Mouse (Mus musculus): ENCODE results near the gene Olfr821. TPM values are rescaled to one million over a fixed set of nuclear protein-coding genes. Genes with fewer than 3 reads are reported as not detected.
"Not testable (repeated sequence)": the region's sequence is repeated elsewhere in the genome, so short reads cannot be mapped to it uniquely, and the experiment has no call there.

Olfr821 gene
- not detected in 2 replicates for polyA plus RNA-seq (2015; fragmentation: Nextera tagmentation; extraction: Ambion mirVana)

- Histone ChIP-seq H3K36me3 (ENCODE audit: control insufficient read depth, insufficient read depth, low read length) (no peaks in the 10 kb centered on the region), H3K27me3 (replicated peaks; ENCODE audit: control insufficient read depth, insufficient read depth, low read length) (no peaks in the 10 kb centered on the region), H3K4me1 (ENCODE audit: control insufficient read depth, insufficient read depth, low read depth, low read length) (no peaks in the 10 kb centered on the region), H3K9me3 (ENCODE audit: control insufficient read depth, low read length) (no peaks in the 10 kb centered on the region), H3K9ac (ENCODE audit: low read depth, low read length) (no peak within 1 kb of the TSS), H3K27ac (ENCODE audit: low read depth, low read length) (no peak within 1 kb of the TSS), H3K4me2 (ENCODE audit: low read length) (no peak within 1 kb of the TSS), H3K4me3 (ENCODE audit: low read length) (no peak within 1 kb of the TSS)
- ATAC-seq, result no peak
These were observed at the start of gene Olfr821 for GRCm38 (mm10) chr10:130030048-130030447. TSS of gene Olfr821 (plus strand) at chr10:130030348.

GRCm38 (mm10) chr10:129981867-129982266 is 48.3 kb upstream of the Olfr821 start:
- not testable (repeated sequence) for ATAC-seq; H3K9me3 ChIP-seq (ENCODE audit: control insufficient read depth, low read length)
- no CpG with 5 or more reads among the region's 3 CpGs for WGBS

GRCm38 (mm10) chr10:129984962-129985361 is 45.2 kb upstream of the Olfr821 start, which contains the start of gene Gm10310:
TSS of gene Gm10310 (minus strand) at chr10:129985062.
- not testable (repeated sequence) for H3K4me2 ChIP-seq (ENCODE audit: low read length); H3K9ac ChIP-seq (ENCODE audit: low read depth, low read length); H3K4me3 ChIP-seq (ENCODE audit: low read length); H3K27me3 ChIP-seq (replicated peaks; ENCODE audit: control insufficient read depth, insufficient read depth, low read length); ATAC-seq; H3K36me3 ChIP-seq (ENCODE audit: control insufficient read depth, insufficient read depth, low read length); H3K27ac ChIP-seq (ENCODE audit: low read depth, low read length); H3K9me3 ChIP-seq (ENCODE audit: control insufficient read depth, low read length); H3K4me1 ChIP-seq (ENCODE audit: control insufficient read depth, insufficient read depth, low read depth, low read length)
- no CpG with 5 or more reads among the region's 1 CpGs for WGBS

More at GRCm38 (mm10) chr10:129981867-129982266, 48.3 kb upstream of the Olfr821 start:
- H3K9ac ChIP-seq (ENCODE audit: low read depth, low read length); H3K4me2 ChIP-seq (ENCODE audit: low read length); H3K4me1 ChIP-seq (ENCODE audit: control insufficient read depth, insufficient read depth, low read depth, low read length); H3K36me3 ChIP-seq (ENCODE audit: control insufficient read depth, insufficient read depth, low read length); H3K4me3 ChIP-seq (ENCODE audit: low read length); H3K27ac ChIP-seq (ENCODE audit: low read depth, low read length); H3K27me3 ChIP-seq (replicated peaks; ENCODE audit: control insufficient read depth, insufficient read depth, low read length): not testable (repeated sequence)

- not testable (repeated sequence) for H3K9me3 ChIP-seq (ENCODE audit: control insufficient read depth, low read length); H3K27ac ChIP-seq (ENCODE audit: low read depth, low read length); H3K9ac ChIP-seq (ENCODE audit: low read depth, low read length); H3K27me3 ChIP-seq (replicated peaks; ENCODE audit: control insufficient read depth, insufficient read depth, low read length); H3K4me1 ChIP-seq (ENCODE audit: control insufficient read depth, insufficient read depth, low read depth, low read length); ATAC-seq; H3K4me2 ChIP-seq (ENCODE audit: low read length); H3K4me3 ChIP-seq (ENCODE audit: low read length); H3K36me3 ChIP-seq (ENCODE audit: control insufficient read depth, insufficient read depth, low read length)
- WGBS, result 90% methylated on average over 4 of the region's 4 CpGs
These were observed 26.0 kb upstream of the Olfr821 start for GRCm38 (mm10) chr10:130004104-130004503.

GRCm38 (mm10) chr10:130005366-130005765 is 24.8 kb upstream of the Olfr821 start:
- H3K27me3 ChIP-seq (replicated peaks; ENCODE audit: control insufficient read depth, insufficient read depth, low read length); ATAC-seq; H3K4me3 ChIP-seq (ENCODE audit: low read length); H3K4me2 ChIP-seq (ENCODE audit: low read length); H3K9ac ChIP-seq (ENCODE audit: low read depth, low read length); H3K27ac ChIP-seq (ENCODE audit: low read depth, low read length); H3K36me3 ChIP-seq (ENCODE audit: control insufficient read depth, insufficient read depth, low read length); H3K9me3 ChIP-seq (ENCODE audit: control insufficient read depth, low read length); H3K4me1 ChIP-seq (ENCODE audit: control insufficient read depth, insufficient read depth, low read depth, low read length): not testable (repeated sequence)
- 90% methylated on average over 4 of the region's 4 CpGs for WGBS

GRCm38 (mm10) chr10:130012321-130012720 is 17.8 kb upstream of the Olfr821 start, which contains the start of gene Olfr820:
TSS of gene Olfr820 (plus strand) at chr10:130012621.
- no peak for ATAC-seq
- H3K27me3 ChIP-seq (replicated peaks; ENCODE audit: control insufficient read depth, insufficient read depth, low read length), result no peaks in the 10 kb centered on the region
- H3K36me3 ChIP-seq (ENCODE audit: control insufficient read depth, insufficient read depth, low read length), result no peaks in the 10 kb centered on the region
- no peak within 1 kb of the TSS for H3K4me3 ChIP-seq (ENCODE audit: low read length)
- no peaks in the 10 kb centered on the region for H3K9me3 ChIP-seq (ENCODE audit: control insufficient read depth, low read length)
- no peaks in the 10 kb centered on the region for H3K4me1 ChIP-seq (ENCODE audit: control insufficient read depth, insufficient read depth, low read depth, low read length)
- no peak within 1 kb of the TSS for H3K4me2 ChIP-seq (ENCODE audit: low read length)
- no peak within 1 kb of the TSS for H3K9ac ChIP-seq (ENCODE audit: low read depth, low read length)
- no peak within 1 kb of the TSS for H3K27ac ChIP-seq (ENCODE audit: low read depth, low read length)

- H3K4me1 ChIP-seq (ENCODE audit: control insufficient read depth, insufficient read depth, low read depth, low read length), result no peaks in the 10 kb centered on the region
- WGBS, result 69% methylated on average over 6 of the region's 6 CpGs
- H3K9ac ChIP-seq (ENCODE audit: low read depth, low read length), result no peak overlapping the region
- no peak overlapping the region for H3K27ac ChIP-seq (ENCODE audit: low read depth, low read length)
- no peak for ATAC-seq
- H3K27me3 ChIP-seq (replicated peaks; ENCODE audit: control insufficient read depth, insufficient read depth, low read length), result no peaks in the 10 kb centered on the region
- H3K9me3 ChIP-seq (ENCODE audit: control insufficient read depth, low read length), result no peaks in the 10 kb centered on the region
- H3K36me3 ChIP-seq (ENCODE audit: control insufficient read depth, insufficient read depth, low read length), result no peaks in the 10 kb centered on the region
- no peak overlapping the region for H3K4me2 ChIP-seq (ENCODE audit: low read length)
- H3K4me3 ChIP-seq (ENCODE audit: low read length), result no peak overlapping the region
These were observed 6.9 kb downstream of the Olfr821 start for GRCm38 (mm10) chr10:130037096-130037495.

- H3K9me3 ChIP-seq (ENCODE audit: control insufficient read depth, low read length), result no peaks in the 10 kb centered on the region
- no peak within 1 kb of the TSS for H3K9ac ChIP-seq (ENCODE audit: low read depth, low read length)
- no peak within 1 kb of the TSS for H3K4me3 ChIP-seq (ENCODE audit: low read length)
- H3K27ac ChIP-seq (ENCODE audit: low read depth, low read length), result no peak within 1 kb of the TSS
- H3K27me3 ChIP-seq (replicated peaks; ENCODE audit: control insufficient read depth, insufficient read depth, low read length), result no peaks in the 10 kb centered on the region
- H3K4me1 ChIP-seq (ENCODE audit: control insufficient read depth, insufficient read depth, low read depth, low read length), result no peaks in the 10 kb centered on the region
- no peak within 1 kb of the TSS for H3K4me2 ChIP-seq (ENCODE audit: low read length)
- ATAC-seq, result no peak
- H3K36me3 ChIP-seq (ENCODE audit: control insufficient read depth, insufficient read depth, low read length), result no peaks in the 10 kb centered on the region
These were observed 40.8 kb downstream of the Olfr821 start, which contains the start of gene Olfr822 for GRCm38 (mm10) chr10:130070910-130071309. TSS of gene Olfr822 (plus strand) at chr10:130071210.
